Mouse (Mus musculus) retina, postnatal 7 days (tissue): ENCODE data around the gene Snn.

Experiments
- DNase-seq: peaks from one replicate; pipeline ENCODE4 v3.0.0-alpha.2; 2012; ENCODE audit warnings: low read depth, low spot score

Snn gene

GRCm38 (mm10) chr16:11046437-11046836, 14.3 kb upstream of the Snn start:
- DNase-seq = no peak

- DNase-seq = no peak
These were observed 13.6 kb upstream of the Snn start for GRCm38 (mm10) chr16:11047130-11047529.

- DNase-seq = no peak
These were observed 10.5 kb upstream of the Snn start for GRCm38 (mm10) chr16:11050226-11050625.

- no peak for DNase-seq
These were observed 9.6 kb upstream of the Snn start for GRCm38 (mm10) chr16:11051134-11051533.

- DNase-seq = no peak
These were observed 6.3 kb upstream of the Snn start for GRCm38 (mm10) chr16:11054409-11054808.

GRCm38 (mm10) chr16:11054871-11055270, 5.9 kb upstream of the Snn start:
- DNase-seq = no peak

GRCm38 (mm10) chr16:11055916-11056315, 4.8 kb upstream of the Snn start:
- no peak for DNase-seq

- no peak for DNase-seq
These were observed 2.3 kb downstream of the Snn start for GRCm38 (mm10) chr16:11062794-11063721.

GRCm38 (mm10) chr16:11064341-11064740, 3.6 kb downstream of the Snn start:
- DNase-seq = no peak

- DNase-seq = no peak
These were observed 4.0 kb downstream of the Snn start for GRCm38 (mm10) chr16:11064742-11065141.

- no peak for DNase-seq
These were observed 4.7 kb downstream of the Snn start for GRCm38 (mm10) chr16:11065431-11065830.

- DNase-seq = peak; percentile 98
These were observed 5.5 kb downstream of the Snn start, which contains the start of gene Litaf for GRCm38 (mm10) chr16:11066029-11066832. Litaf (minus strand) TSS chr16:11066157.

GRCm38 (mm10) chr16:11066833-11067191, 6.1 kb downstream of the Snn start:
- no peak for DNase-seq

GRCm38 (mm10) chr16:11068666-11069065, 7.9 kb downstream of the Snn start:
- no peak for DNase-seq

- no peak for DNase-seq
These were observed 8.5 kb downstream of the Snn start for GRCm38 (mm10) chr16:11069271-11069670.

GRCm38 (mm10) chr16:11069710-11070420, 9.1 kb downstream of the Snn start:
- DNase-seq = no peak

GRCm38 (mm10) chr16:11071176-11071575, 10.4 kb downstream of the Snn start:
- no peak for DNase-seq

GRCm38 (mm10) chr16:11071887-11072286, 11.1 kb downstream of the Snn start:
- DNase-seq = no peak

- no peak for DNase-seq
These were observed 11.7 kb downstream of the Snn start for GRCm38 (mm10) chr16:11072454-11072853.

- no peak for DNase-seq
These were observed 12.3 kb downstream of the Snn start for GRCm38 (mm10) chr16:11073060-11073459.

GRCm38 (mm10) chr16:11077601-11078201, 17.0 kb downstream of the Snn start:
- no peak for DNase-seq
